Mouse (Mus musculus) layer of hippocampus, postnatal 36 days (tissue): ENCODE measurements at regions not wholly inside any gene's neighbourhood (a gene's known extent, or its start where the extent isn't known, plus 50 kb on each side); places are given as distances from the start of the nearest gene placed in this dataset.
"Not testable (repeated sequence)": the region's sequence is repeated elsewhere in the genome, so short reads cannot be mapped to it uniquely, and the experiment has no call there.

Source experiments
- DNase-seq, 2 experiments: peaks; one replicate each; pipeline ENCODE4 v3.0.0; 2022

DNA sequence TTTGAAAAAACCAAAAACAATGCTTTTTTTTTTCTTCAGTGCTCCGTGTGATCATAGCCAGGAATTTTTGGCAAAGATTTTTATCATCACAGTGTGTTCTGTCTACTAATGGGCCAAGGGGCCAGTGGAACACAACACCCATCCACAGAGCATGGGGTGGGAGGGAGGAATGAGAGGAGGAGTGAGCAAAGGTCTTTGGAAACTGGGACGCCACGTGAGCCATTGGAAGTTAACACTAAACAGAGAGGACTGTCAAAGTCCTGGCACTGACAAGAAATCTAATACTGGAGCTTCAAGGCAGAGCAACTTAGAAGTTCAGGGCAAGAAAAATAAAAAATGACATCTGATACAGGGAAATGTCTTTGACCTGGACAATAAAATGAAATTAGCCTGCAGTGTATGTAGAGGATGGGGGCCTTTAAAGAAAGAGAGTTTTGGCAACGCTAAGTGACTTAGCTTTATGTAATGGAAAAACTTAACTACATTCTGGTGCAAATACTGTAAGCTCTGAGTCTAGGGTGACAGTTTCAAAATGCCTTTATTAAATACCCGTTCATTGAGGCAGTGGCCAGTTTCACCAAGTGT lies 133.5 kb upstream of the Gm12728 start:
- no peak for DNase-seq

DNA sequence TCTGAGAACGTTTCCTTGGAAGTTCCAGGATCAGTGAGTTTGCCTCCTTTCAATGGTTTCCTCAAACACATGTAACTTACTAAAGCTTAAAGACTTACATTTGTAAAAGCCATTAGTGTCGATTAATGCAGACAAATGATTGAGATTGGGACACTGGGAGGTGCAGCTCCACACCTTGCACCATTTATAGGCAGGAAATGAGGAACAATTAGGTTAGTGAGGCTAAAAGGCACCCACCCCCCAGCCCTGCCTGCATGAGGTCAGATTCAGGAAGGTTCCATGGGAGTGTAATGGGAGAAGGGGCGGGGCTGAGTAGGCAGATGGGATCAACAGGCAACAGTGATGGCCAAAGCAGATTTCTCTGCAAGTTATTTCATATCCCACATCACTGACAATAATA lies 131.1 kb upstream of the Gm12728 start:
- no peak for DNase-seq

DNA sequence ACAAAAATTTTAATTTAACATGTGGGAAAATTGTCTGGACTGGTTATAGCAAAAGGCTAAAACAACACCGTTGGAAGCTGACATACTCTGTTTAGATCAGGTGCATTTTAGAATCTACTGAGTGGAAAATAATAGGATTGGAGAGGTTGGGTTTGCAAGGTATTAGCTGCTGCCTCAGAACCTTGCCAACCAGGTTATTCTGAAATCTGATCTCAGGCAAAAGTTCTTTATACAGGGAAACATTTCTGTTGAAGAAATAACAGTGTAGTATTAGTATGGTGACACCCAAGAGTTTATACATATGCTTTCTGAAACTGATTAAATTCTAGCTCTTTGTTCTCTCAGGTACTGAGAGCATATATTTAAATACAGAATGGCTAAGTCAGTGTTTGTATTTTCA lies 113.0 kb upstream of the Gm12728 start:
- no peak for DNase-seq

DNA sequence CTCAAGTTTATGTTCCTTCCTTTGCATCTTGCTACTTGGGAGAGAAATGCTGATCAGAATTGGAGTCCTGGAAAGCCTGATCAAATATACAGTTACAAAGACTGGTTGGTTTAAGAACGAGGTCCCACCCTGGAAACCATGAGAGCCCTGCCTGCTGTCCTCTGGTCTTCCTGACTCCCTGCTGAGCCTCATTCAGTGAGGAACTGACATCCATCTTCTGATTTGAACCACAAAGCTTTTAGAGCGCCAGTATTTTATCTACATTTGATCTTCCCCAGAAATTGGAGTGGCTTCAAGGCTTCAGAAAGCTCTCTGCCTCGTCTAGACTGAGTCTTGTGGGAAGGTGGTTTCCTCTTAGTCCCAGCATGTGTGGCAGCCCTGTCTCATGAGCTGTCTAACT lies 99.0 kb upstream of the Gm12728 start:
- no peak for DNase-seq

DNA sequence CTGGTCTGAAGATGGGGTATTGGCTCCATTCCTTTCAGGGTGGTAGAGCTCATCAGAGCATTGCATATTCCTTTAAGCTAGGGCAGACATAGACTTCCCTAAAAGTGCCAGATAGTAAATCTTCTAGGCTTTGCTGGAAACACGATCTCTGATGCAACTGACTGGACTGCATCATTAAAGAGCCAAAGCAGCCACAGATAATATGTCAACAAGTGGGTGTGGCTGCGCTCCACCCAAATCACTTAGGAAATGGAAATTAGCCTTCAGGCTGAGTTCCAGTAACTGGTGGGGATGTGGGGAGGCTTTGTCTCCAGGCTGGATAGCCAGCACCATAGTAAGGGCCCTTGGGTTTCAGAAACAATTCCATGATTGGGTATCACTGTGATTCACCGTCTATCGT lies 97.3 kb upstream of the Gm12728 start:
- DNase-seq = no peak

DNA sequence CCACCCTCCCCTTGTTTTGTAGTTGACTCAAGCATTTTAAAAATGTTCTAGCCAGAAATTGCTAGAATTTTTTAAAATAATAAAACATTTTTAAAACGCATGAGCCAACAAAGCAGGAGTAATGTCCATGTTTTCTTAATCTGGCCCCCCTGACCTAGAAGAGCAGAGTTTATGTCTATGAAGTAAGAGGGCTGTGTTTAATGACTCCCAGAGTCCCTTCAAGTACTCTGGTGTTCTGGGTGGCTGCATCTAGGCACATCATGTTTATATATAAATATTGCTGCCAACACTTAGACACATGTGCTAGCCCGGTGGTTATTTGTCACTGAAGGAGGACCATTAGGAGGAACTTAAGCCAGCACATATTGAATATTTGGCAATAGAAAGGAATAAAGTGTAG lies 93.8 kb upstream of the Gm12728 start:
- no peak for DNase-seq

DNA sequence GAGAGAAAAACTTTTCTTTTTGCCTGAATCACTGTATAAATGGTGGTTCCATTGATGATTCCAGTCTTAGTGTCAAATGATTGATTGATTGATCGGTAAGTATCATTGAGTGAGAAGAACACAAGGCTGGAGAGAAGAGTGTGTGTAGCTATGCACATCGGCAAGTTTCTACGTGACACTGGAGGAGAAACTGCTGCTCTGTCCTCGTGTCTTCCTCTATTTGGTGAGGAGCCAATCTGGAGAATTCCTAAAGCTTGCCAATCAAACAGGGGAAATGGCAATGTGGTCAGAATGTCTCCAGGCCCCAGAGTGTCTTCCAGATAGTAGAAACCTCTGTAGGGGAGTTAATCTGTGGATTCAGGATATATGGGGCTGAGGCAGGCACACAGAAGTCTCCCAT lies 92.5 kb upstream of the Gm12728 start:
- no peak for DNase-seq

DNA sequence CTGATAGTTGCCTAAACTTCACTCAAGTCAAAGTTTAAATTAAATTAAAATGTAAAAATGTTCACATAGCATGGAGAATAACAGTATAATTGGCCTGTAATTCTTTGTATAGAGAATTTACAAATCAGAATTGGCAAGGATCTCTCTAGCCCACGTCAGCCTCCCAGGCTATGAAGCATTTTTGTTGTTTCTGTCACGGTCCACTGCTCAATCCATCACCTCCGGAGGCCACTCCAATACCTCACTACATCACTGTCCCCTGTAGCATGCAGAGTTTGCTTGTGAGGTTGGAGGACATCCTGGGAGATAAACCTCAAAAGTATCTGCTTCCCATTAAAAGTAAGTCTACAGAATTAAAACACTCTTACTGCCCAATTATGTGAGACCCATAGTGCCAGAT lies 87.6 kb upstream of the Gm12728 start:
- DNase-seq = no peak

DNA sequence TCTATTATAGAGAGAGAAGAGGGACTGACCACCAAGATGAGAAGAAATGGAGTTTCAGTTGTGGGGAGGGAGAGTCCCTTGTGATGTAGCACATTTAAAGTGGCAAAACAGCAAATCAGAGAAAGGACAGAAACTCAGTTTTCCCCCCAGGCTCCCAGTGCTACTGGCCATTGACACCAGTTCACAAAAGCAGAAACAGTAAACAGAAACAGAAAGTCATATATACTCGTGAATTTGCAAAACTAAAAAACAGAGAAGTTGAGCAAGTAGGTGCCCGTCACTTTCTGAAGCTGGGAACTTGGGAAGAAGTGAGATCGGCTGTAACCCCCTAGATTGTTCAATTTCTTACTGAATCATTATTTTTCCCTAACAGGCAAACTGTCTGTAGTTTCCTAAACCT lies 86.3 kb upstream of the Gm12728 start:
- no peak for DNase-seq

DNA sequence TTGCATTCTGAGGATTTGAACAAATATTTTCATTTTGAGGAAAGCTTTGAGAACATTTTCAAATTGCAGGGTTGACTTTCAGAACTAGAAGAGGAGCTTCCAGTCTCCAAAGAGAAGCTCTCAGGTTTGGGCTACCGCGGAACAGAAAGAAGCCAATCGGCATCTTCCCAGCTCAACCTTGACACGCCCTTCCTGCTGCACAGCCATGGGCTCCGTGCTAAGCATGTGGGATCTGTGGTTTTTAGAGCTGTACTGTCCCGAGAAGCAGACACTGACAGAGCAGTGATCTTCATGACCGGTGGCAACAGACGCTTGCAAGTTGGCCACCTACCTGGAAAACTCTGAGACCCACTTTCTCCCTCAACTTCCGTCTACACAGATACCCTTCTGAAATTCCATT lies 85.4 kb upstream of the Gm12728 start:
- no peak for DNase-seq

DNA sequence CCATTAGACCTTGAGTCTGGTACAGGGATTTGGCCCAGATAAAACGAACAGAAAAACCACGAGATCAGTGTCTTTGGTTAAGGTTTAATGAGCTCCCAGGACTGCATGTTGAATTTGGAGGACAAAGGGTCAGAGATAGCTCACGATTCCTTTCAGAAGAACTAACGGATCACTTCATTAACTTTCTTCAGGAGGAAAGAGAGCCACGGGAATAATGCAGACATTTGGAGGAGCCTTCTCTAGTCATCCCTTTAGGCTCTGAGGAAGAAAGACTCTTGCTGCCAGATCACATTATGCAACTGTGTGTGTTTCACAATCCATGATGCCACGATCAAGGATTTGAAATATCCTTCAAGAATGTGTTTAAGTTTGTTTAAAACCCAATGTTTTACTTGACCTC lies 83.7 kb upstream of the Gm12728 start:
- no peak for DNase-seq

DNA sequence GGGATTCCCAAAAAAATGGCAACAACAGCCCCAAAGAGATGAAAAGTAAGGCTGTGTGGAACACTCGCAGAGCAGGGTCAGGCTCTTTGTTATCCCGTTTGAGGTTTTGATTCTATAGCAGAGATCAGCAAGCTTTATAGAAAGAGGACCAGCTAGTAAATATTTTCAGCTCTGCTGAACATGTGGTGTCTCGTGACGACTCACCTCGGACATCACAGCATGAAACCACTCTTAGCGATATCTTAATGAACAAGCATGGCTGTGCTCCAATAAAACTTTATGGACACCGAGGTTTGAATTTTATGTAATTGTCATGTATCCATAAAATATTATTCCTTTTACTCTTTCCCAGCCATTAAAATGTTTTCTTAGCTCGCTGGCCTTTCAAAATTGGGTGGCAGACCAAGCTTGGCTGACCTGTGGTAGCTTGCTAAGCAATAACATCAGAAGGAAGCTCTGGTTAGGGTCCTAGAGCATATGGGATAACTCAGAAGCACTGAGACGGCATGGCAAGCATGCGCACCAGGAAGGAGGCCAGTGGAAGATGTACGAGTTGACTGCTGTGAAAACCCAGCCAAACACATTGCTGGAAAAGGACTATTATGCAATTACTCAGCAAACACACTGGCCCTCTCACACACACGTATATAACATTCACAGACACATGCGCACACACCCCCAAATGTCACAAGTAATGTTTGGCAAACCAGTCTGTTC lies 81.4 kb upstream of the Gm12728 start:
- no peak for DNase-seq

DNA sequence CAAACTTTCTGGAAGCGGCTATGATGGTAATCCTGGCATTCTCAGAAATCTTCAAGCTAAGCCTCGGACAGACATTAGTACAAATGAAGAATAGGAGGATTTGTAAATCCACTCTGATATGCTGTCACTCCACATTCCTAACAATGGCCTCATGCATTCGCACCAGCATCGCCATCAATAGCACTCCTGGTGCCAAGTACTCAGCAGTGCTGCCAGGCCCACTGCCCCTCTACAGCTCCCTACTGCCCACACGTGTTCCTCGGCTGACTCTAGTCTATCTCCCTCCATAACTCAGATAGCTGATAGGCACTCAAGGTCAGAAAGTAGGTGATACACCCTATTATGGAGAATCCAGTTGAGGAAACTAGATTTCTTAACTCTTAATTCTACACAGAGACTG lies 75.7 kb upstream of the Gm12728 start:
- DNase-seq = peak; percentile 20

DNA sequence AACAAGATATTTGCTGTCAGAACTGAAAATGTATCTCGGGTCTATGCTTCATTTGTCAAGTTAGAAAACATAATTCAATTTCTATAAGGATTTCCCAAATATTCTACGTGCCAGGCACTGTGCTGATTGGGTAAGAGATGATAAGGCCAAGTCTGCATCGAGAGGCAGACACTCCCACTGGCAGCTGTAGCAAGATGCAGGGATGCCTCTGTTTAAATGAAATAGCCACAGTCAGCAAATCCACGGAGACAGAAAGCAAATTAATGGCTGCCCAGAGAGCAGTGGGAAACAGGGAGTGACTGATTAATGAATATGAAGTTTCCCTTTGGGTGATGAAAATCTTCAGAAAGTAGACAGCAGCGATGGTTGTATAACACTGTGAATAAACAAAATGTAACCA lies 71.6 kb upstream of the Gm12728 start:
- no peak for DNase-seq

DNA sequence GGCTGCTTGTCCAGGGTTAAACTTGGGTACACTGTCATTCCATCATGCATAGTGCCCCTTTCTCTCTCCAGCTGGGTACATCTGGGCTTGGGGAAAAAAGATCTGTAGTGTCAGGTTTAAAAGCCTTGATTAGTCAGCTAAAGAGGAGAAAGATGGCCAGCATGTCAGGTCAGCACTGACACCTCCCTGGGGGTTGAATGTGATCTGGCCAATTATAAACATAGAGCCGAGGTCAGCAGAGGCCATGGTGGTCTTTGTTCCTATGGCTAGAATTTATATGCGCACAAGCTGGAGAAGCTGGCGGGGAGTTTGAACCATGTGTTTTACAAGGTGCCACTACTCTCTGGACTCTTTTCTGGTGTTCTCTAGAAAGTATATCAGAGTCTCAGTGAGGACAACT lies 61.0 kb upstream of the Gm12728 start:
- no peak for DNase-seq

DNA sequence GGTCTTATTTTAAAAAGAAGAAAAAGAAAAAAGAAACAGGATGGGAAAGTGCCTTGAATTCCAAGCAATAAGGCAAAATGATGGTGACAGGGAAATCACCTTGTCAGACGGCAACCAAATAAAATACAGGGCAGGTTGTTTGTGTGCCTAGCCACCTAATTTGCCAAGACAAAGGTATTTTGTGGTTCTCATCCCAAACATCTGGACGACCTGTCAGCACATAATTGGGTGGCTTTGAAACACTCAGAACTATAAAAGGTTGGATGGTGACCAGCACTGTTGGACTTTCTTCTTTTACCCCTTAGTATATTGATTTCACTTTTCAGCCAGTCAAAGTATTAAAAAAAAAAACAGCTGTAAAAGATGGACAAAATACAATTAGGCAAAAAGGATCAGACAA lies 58.8 kb upstream of the Gm12728 start:
- no peak for DNase-seq

DNA sequence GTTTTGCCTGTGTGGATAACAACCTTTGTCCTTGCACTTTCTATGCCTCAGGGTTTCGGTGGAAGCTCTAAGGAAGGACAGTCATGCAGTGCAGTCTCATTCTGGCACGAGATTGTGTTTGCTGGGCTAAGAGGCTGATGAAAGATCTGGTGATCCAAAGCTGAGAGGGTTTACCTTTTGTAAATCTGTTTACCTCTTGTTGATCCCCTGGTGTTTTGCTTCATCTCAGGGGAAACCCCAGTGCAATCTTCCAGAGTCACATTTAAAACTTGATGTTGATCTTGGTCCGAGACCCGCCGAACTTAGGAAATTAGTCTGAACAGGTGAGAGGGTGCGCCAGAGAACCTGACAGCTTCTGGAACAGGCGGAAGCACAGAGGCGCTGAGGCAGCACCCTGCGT lies 54.6 kb upstream of the Gm12728 start:
- not testable (repeated sequence) for DNase-seq
